21 mouse cellular contexts compared by ENCODE assay signal in genomic region chr9:90266926-90267325, GRCm38 (mm10). TPM values are rescaled to one million over a fixed set of nuclear protein-coding genes. Genes with fewer than 3 reads are reported as not detected.
DNase-seq lines count a peak whose midpoint lies in the region; ATAC-seq and TF ChIP-seq lines count a peak whose summit lies in the region.
"Had no signal": no experiment of that assay in that cellular context is flagged by ENCODE, and none has a peak within 500 bp of the region (broad histone marks: within the 10 kb centered on the region; RNA-seq: fewer than 3 reads in every experiment).

No protein-coding gene starts in this region.

- no peaks in the 10 kb centered on the region for H3K9me3 ChIP-seq in limb, embryonic 14.5 days (ENCODE audit: control insufficient read depth, low read length)
- H3K9me3 ChIP-seq in limb, embryonic 10.5 days (replicated peaks) = no peaks in the 10 kb centered on the region
- H3K9me3 ChIP-seq in liver, embryonic 13.5 days (replicated peaks) = no peaks in the 10 kb centered on the region
- no peaks in the 10 kb centered on the region for H3K9me3 ChIP-seq in hindbrain, embryonic 12.5 days (replicated peaks)
- H3K9me3 ChIP-seq: embryonic facial prominence, embryonic 12.5 days; forebrain, embryonic 15.5 days; heart, embryonic 12.5 days; hindbrain, embryonic 13.5 days; limb, embryonic 12.5 days had no signal

- H3K4me1 ChIP-seq in limb, embryonic 14.5 days (ENCODE audit: control insufficient read depth, insufficient read depth, low read length) = peaks cover 16% of the 10 kb centered on the region
- peaks cover 18% of the 10 kb centered on the region for H3K4me1 ChIP-seq in limb, embryonic 10.5 days
- peaks cover 94% of the 10 kb centered on the region for H3K4me1 ChIP-seq in liver, embryonic 13.5 days (replicated peaks)
- H3K4me1 ChIP-seq in hindbrain, embryonic 12.5 days = peaks cover 15% of the 10 kb centered on the region

- no peak for ATAC-seq in limb, embryonic 14.5 days (ENCODE audit: low FRiP score, low read depth)
- no peak for ATAC-seq in liver, embryonic 13.5 days (ENCODE audit: low read depth)
- no peak for ATAC-seq in hindbrain, embryonic 12.5 days (ENCODE audit: low FRiP score)
- ATAC-seq: activated CD4-positive, CD25-positive, alpha-beta regulatory T cell, adult 4 months; forebrain, embryonic 15.5 days; midbrain, embryonic 16.5 days had no signal

- no peak overlapping the region; the same call in 1 of the 2 replicates for H3K27ac ChIP-seq in limb, embryonic 14.5 days (replicated peaks; ENCODE audit: low read depth, low read length)
- H3K27ac ChIP-seq in limb, embryonic 10.5 days = no peak overlapping the region
- H3K27ac ChIP-seq in liver, embryonic 13.5 days = peak overlapping the region; percentile 63
- H3K27ac ChIP-seq in hindbrain, embryonic 12.5 days = no peak overlapping the region
- H3K27ac ChIP-seq: forebrain, embryonic 15.5 days; hindbrain, embryonic 13.5 days; limb, embryonic 12.5 days; macrophage had no signal

- peak; percentile 21 for DNase-seq in limb, embryonic 14.5 days (ENCODE audit: low spot score)
- DNase-seq in limb, embryonic 10.5 days (ENCODE audit: low spot score) = no peak
- peak; percentile 2 for DNase-seq in urinary bladder, postnatal 25 days (ENCODE audit: low spot score)
- no peak for DNase-seq in urinary bladder, adult 18-20 months (ENCODE audit: low spot score in 2 of 2)
- no peak for DNase-seq in liver, embryonic 13.5 days
- DNase-seq in layer of hippocampus, adult 18-20 months (ENCODE audit: low spot score in 2 of 2) = no peak
- DNase-seq: adrenal gland, adult 8-10 months; cerebellum, postnatal 14 days; gastrocnemius, postnatal 10 days; heart, postnatal 10 days; kidney, adult 8-10 months; kidney, postnatal 10 days had no signal

- H3K27me3 ChIP-seq in limb, embryonic 14.5 days (ENCODE audit: control insufficient read depth, insufficient read depth, low read length) = no peaks in the 10 kb centered on the region
- no peaks in the 10 kb centered on the region for H3K27me3 ChIP-seq in limb, embryonic 10.5 days (ENCODE audit: low read depth, poor library complexity, severe bottlenecking)
- no peaks in the 10 kb centered on the region for H3K27me3 ChIP-seq in liver, embryonic 13.5 days
- no peaks in the 10 kb centered on the region for H3K27me3 ChIP-seq in hindbrain, embryonic 12.5 days
- H3K27me3 ChIP-seq: embryonic facial prominence, embryonic 12.5 days; forebrain, embryonic 15.5 days; heart, embryonic 12.5 days had no signal

- H3K4me2 ChIP-seq in limb, embryonic 14.5 days (replicated peaks; ENCODE audit: low read depth, low read length, severe bottlenecking) = no peak overlapping the region
- H3K4me2 ChIP-seq in liver, embryonic 13.5 days = no peak overlapping the region
- H3K4me2 ChIP-seq in hindbrain, embryonic 12.5 days (replicated peaks) = no peak overlapping the region
- H3K4me2 ChIP-seq: embryonic facial prominence, embryonic 12.5 days; forebrain, embryonic 15.5 days; heart, embryonic 12.5 days; hindbrain, embryonic 13.5 days; limb, embryonic 12.5 days had no signal

- WGBS in limb, embryonic 14.5 days = 82% methylated on average over 10 of the region's 10 CpGs
- WGBS in limb, embryonic 10.5 days = 94% methylated on average over 10 of the region's 10 CpGs
- 90% methylated on average over 10 of the region's 10 CpGs for WGBS in liver, embryonic 13.5 days (ENCODE audit: insufficient replicate concordance)
- WGBS in hindbrain, embryonic 12.5 days = 85% methylated on average over 10 of the region's 10 CpGs

- H3K4me3 ChIP-seq in limb, embryonic 14.5 days (replicated peaks; ENCODE audit: low read length) = no peak overlapping the region
- H3K4me3 ChIP-seq in limb, embryonic 10.5 days = no peak overlapping the region
- H3K4me3 ChIP-seq in liver, embryonic 13.5 days (replicated peaks) = no peak overlapping the region
- H3K4me3 ChIP-seq in hindbrain, embryonic 12.5 days = no peak overlapping the region
- H3K4me3 ChIP-seq: embryonic facial prominence, embryonic 12.5 days; forebrain, embryonic 15.5 days; heart, embryonic 12.5 days; hindbrain, embryonic 13.5 days; limb, embryonic 12.5 days had no signal

- H3K36me3 ChIP-seq in limb, embryonic 14.5 days (ENCODE audit: control insufficient read depth, insufficient read depth, low read length) = 0 out of 2 replicates have a peak, but pooled peaks cover 3% of the 10 kb centered on the region
- no peaks in the 10 kb centered on the region for H3K36me3 ChIP-seq in limb, embryonic 10.5 days
- H3K36me3 ChIP-seq in liver, embryonic 13.5 days = peaks cover 43% of the 10 kb centered on the region
- H3K36me3 ChIP-seq in hindbrain, embryonic 12.5 days = no peaks in the 10 kb centered on the region
- H3K36me3 ChIP-seq: forebrain, embryonic 15.5 days; heart, embryonic 12.5 days; limb, embryonic 12.5 days had no signal

- H3K9ac ChIP-seq in limb, embryonic 14.5 days (ENCODE audit: low read depth, low read length, severe bottlenecking) = no peak overlapping the region
- H3K9ac ChIP-seq in liver, embryonic 13.5 days = no peak overlapping the region
- no peak overlapping the region for H3K9ac ChIP-seq in hindbrain, embryonic 12.5 days
- H3K9ac ChIP-seq: embryonic facial prominence, embryonic 12.5 days; forebrain, embryonic 15.5 days; heart, embryonic 12.5 days; hindbrain, embryonic 13.5 days; limb, embryonic 12.5 days had no signal

- no peak for TF ChIP-seq POLR2A in limb, embryonic 14.5 days (IDR thresholded peaks at IDR 0.05; ENCODE audit: borderline replicate concordance, extremely low read depth, insufficient read depth, insufficient read length)

RNA-seq across cellular contexts. Expression of gene Tbc1d2b, which starts 3.7 kb away (rescaled TPM):
- polyA plus RNA-seq in limb, embryonic 14.5 days (2012; rRNA removed) = 25.5 and 31.6 TPM in 2 replicates
- polyA plus RNA-seq in limb, embryonic 14.5 days (2014; fragmentation: Nextera tagmentation; extraction: Ambion mirVana) = 20.0 and 22.2 TPM in 2 replicates
- polyA plus RNA-seq in limb, embryonic 10.5 days (2016; fragmentation: Nextera tagmentation; extraction: Ambion mirVana) = 7.1 and 8.5 TPM in 2 replicates
- polyA plus RNA-seq in liver, embryonic 13.5 days (2015; fragmentation: Nextera tagmentation; extraction: Ambion mirVana) = 6.5 and 8.2 TPM in 2 replicates
- polyA plus RNA-seq in hindbrain, embryonic 12.5 days (2016; fragmentation: Nextera tagmentation; extraction: Ambion mirVana) = 13.2 and 14.6 TPM in 2 replicates
- total RNA-seq in layer of hippocampus, adult 18-20 months (2021) = 10 to 100 TPM in 1 of 2 experiments, 1 to 10 TPM in 1; 9.1 to 13.5 TPM

Comparison
In these comparisons a context has a peak if more than half of its experiments do, and no peak if none do; other contexts are left out.
1. DNase-seq: peak in limb, embryonic 14.5 days (single experiment) and urinary bladder, postnatal 25 days (single experiment); none in limb, embryonic 10.5 days (single experiment), urinary bladder, adult 18-20 months (0 of 2), liver, embryonic 13.5 days (single experiment) and layer of hippocampus, adult 18-20 months (0 of 2).